In the genomic region with DNA sequence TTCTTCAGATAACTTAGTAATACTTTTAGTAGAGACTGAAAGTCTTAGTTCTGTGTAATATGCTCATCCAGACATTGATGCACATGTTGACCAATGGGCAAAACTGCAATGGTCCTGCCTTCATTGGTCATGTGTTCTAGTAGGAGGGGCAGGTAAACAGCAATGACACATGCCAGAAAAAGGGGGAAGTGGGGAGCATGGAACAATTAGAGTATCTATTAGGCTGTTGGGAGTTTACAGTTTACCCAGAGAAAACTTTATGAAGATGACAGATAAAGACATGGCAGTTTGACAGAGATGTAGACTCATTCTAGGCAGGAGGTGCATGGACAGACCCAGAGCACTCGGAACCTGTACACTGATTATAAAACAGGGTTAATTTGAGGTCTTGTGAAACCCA, we compare ENCODE assay signal across 19 mouse cellular contexts.
DNase-seq lines count a peak whose midpoint lies in the region; ATAC-seq and TF ChIP-seq lines count a peak whose summit lies in the region.
"Had no signal": no experiment of that assay in that cellular context is flagged by ENCODE, and none has a peak within 500 bp of the region (broad histone marks: within the 10 kb centered on the region; RNA-seq: fewer than 3 reads in every experiment).

No protein-coding gene starts in this region.

- 0 out of 2 replicates have a peak, but pooled peaks have one; percentile 36 for ATAC-seq in liver, embryonic 13.5 days (ENCODE audit: low read depth)
- ATAC-seq in liver, postnatal 0 days, result no peak
- 0 out of 2 replicates have a peak, but pooled peaks have one; percentile 20 for ATAC-seq in erythroblast, adult 5-6 weeks (replicated peaks; ENCODE audit: low FRiP score, poor library complexity, severe bottlenecking)
- ATAC-seq in megakaryocyte-erythroid progenitor cell, adult 5-6 weeks (replicated peaks; ENCODE audit: low FRiP score, low TSS enrichment, poor library complexity, severe bottlenecking), result peak; percentile 66
- ATAC-seq: forebrain, embryonic 14.5 days; hindbrain, embryonic 16.5 days; inflammation-experienced regulatory T-cells, adult 6 months had no signal

- H3K9ac ChIP-seq in liver, embryonic 13.5 days, result no peak overlapping the region
- H3K9ac ChIP-seq in liver, postnatal 0 days (replicated peaks), result no peak overlapping the region
- H3K9ac ChIP-seq: heart, embryonic 12.5 days had no signal

- H3K4me2 ChIP-seq in liver, embryonic 13.5 days, result no peak overlapping the region
- no peak overlapping the region for H3K4me2 ChIP-seq in liver, postnatal 0 days (ENCODE audit: low read depth, low read length)
- H3K4me2 ChIP-seq: heart, embryonic 12.5 days had no signal

- peaks cover 4% of the 10 kb centered on the region; the same call in 1 of the 2 replicates for H3K36me3 ChIP-seq in liver, embryonic 13.5 days
- no peaks in the 10 kb centered on the region for H3K36me3 ChIP-seq in liver, postnatal 0 days (replicated peaks; ENCODE audit: insufficient read depth, low read length)
- H3K36me3 ChIP-seq: heart, embryonic 12.5 days had no signal

- H3K27ac ChIP-seq in liver, embryonic 13.5 days, result no peak overlapping the region
- no peak overlapping the region for H3K27ac ChIP-seq in liver, postnatal 0 days (ENCODE audit: low read depth)
- H3K27ac ChIP-seq: forebrain, embryonic 10.5 days had no signal

- no peak overlapping the region for H3K4me3 ChIP-seq in liver, embryonic 13.5 days (replicated peaks)
- no peak overlapping the region for H3K4me3 ChIP-seq in liver, postnatal 0 days (ENCODE audit: low read depth, low read length)
- H3K4me3 ChIP-seq: erythroblast, embryonic 14.5 days; forebrain, embryonic 10.5 days; heart, embryonic 12.5 days had no signal

- H3K9me3 ChIP-seq in liver, embryonic 13.5 days (replicated peaks), result no peaks in the 10 kb centered on the region
- H3K9me3 ChIP-seq in liver, postnatal 0 days (ENCODE audit: low read length), result no peaks in the 10 kb centered on the region
- H3K9me3 ChIP-seq: forebrain, embryonic 10.5 days; heart, embryonic 12.5 days had no signal

- TF ChIP-seq CTCF in liver, postnatal 0 days (IDR thresholded peaks at IDR 0.05; ENCODE audit: low read depth), result no peak

- H3K4me1 ChIP-seq in liver, embryonic 13.5 days (replicated peaks), result peaks cover 28% of the 10 kb centered on the region
- H3K4me1 ChIP-seq in liver, postnatal 0 days (ENCODE audit: insufficient read depth), result peaks cover 2% of the 10 kb centered on the region

- H3K27me3 ChIP-seq in liver, embryonic 13.5 days, result no peaks in the 10 kb centered on the region
- H3K27me3 ChIP-seq in liver, postnatal 0 days (ENCODE audit: insufficient read depth, low read length), result no peaks in the 10 kb centered on the region
- H3K27me3 ChIP-seq: CH12.LX; heart, embryonic 12.5 days had no signal

- TF ChIP-seq EP300 in liver, postnatal 0 days (IDR thresholded peaks at IDR 0.05; ENCODE audit: low read depth), result no peak

- 65% methylated on average over 1 of the region's 1 CpGs for WGBS in liver, embryonic 13.5 days (ENCODE audit: insufficient replicate concordance)
- 69% methylated on average over 1 of the region's 1 CpGs for WGBS in liver, postnatal 0 days (ENCODE audit: insufficient replicate concordance)

- DNase-seq in liver, embryonic 13.5 days, result no peak
- no peak for DNase-seq in liver, postnatal 0 days
- DNase-seq in frontal cortex, postnatal 25 days (ENCODE audit: low spot score in 2 of 2), result no peak
- DNase-seq in kidney, adult 8-10 months, result no peak
- DNase-seq in adrenal gland, postnatal 36 days, result no peak
- DNase-seq: adrenal gland, postnatal 10 days; cerebellum, adult 11-12 months; cerebellum, adult 9-10 months; cerebellum, postnatal 25 days; heart, postnatal 36 days had no signal
